Mouse (Mus musculus) cortical plate, adult 2 months (tissue): ENCODE data around the gene Cyp2d12.

Experiments
- CTCF ChIP-seq: fragments of 200-500 bp; IDR thresholded peaks from 2 replicates; pipeline ENCODE4 v1.5.1; 2011; ENCODE audit warnings: mild to moderate bottlenecking, control low read depth, low read length; ENCODE audit not compliant: insufficient read depth; ENCODE audit errors: extremely low read depth
- POLR2A ChIP-seq: fragments of 200-500 bp; IDR thresholded peaks from 2 replicates; pipeline ENCODE4 v1.6.1; 2011; ENCODE audit warnings: mild to moderate bottlenecking, low read length, control low read depth; ENCODE audit not compliant: insufficient read depth; ENCODE audit errors: extremely low read depth

DNA sequence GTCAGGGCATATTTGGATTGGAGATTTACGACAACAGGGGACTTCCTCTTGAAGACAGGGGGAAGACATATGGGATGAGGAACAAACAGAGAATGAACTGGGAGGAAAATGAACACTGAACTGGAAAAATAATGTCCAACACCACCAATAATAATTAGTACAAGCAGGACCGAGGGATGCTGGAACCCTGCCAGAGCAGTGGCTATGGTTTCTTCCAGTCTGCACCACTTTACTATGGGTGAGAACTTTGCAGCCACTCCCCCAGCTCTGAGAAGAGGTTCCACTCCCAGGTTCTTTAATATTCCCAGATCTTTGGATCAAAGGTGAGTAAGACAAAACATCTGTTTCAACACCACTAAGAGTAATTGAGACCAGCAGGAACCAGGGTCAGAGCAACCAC is 24.2 kb downstream of the Cyp2d12 start:
- TF ChIP-seq CTCF (no peak), POLR2A (no peak)
